Mouse (Mus musculus) testis, adult 2 months (tissue): ENCODE measurements around the gene Krtap16-1. TPM values are rescaled to one million over a fixed set of nuclear protein-coding genes. Genes with fewer than 3 reads are reported as not detected.

Source experiments
- H3K27ac ChIP-seq: fragments of 200-500 bp; 2 replicates; pipeline ENCODE4 v1.5.1; 2012; ENCODE audit warnings: low read depth, low read length; ENCODE audit not compliant: control insufficient read depth, insufficient read depth
- H3K27me3 ChIP-seq: fragments of 200-500 bp; 2 replicates; pipeline ENCODE4 v1.6.1; 2012; ENCODE audit warnings: mild to moderate bottlenecking, low read length, moderate library complexity; ENCODE audit not compliant: control insufficient read depth, insufficient read depth
- H3K36me3 ChIP-seq: fragments of 200-500 bp; 2 replicates; pipeline ENCODE4 v1.6.1; 2012; ENCODE audit warnings: mild to moderate bottlenecking, low read length; ENCODE audit not compliant: control insufficient read depth, insufficient read depth
- H3K4me1 ChIP-seq: fragments of 200-500 bp; 2 replicates; pipeline ENCODE4 v1.6.1; 2012; ENCODE audit warnings: low read length; ENCODE audit not compliant: control insufficient read depth, insufficient read depth
- H3K4me3 ChIP-seq: fragments of 200-500 bp; 2 replicates; pipeline ENCODE4 v1.5.1; 2012; ENCODE audit warnings: low read depth, mild to moderate bottlenecking, low read length, moderate library complexity, mixed read lengths; ENCODE audit not compliant: control insufficient read depth
- CTCF ChIP-seq: fragments of 200-500 bp; IDR thresholded peaks from 2 replicates; pipeline ENCODE4 v1.5.1; 2012; ENCODE audit warnings: low read depth, mild to moderate bottlenecking, inconsistent platforms, low read length, moderate library complexity; ENCODE audit not compliant: control insufficient read depth, insufficient read depth, insufficient replicate concordance
- POLR2A ChIP-seq: fragments of 200-500 bp; IDR thresholded peaks from 2 replicates; pipeline ENCODE4 v1.6.1; 2012; ENCODE audit warnings: low read depth, mild to moderate bottlenecking, inconsistent platforms, low read length, moderate library complexity; ENCODE audit not compliant: control insufficient read depth
- polyA plus RNA-seq: library from polyadenylated mRNA; depleted of rRNA; stranded (reverse); fragments of >200 nt; gene quantifications from 2 replicates; pipeline ENCODE4 v1.2.3, GENCODE M21; 2012; rRNA removed

Krtap16-1 gene
- polyA plus RNA-seq, 1 experiment, result 0.06 TPM

DNA sequence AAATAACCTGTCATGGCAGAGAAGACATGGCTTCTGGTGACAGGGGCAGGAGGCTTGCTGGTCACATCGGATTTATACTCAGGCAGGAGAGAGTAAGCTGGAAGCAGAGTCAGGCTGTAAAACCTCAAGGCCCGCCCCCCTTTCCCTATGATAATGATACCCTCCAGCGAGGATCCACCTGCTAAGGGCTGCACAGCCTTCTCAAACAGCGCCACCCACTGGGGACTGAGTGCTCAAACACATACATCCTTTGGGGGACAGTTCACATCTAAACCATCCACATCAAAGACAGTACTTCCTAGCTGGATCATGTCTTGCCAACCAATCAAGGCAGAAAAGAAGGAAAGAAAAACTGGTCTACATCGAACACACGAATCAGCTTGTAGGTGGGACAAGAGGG lies 22.2 kb downstream of the Krtap16-1 start:
- Histone ChIP-seq H3K27me3 (no peaks in the 10 kb centered on the region), H3K36me3 (no peaks in the 10 kb centered on the region), H3K4me1 (no peaks in the 10 kb centered on the region), H3K27ac (no peak overlapping the region), H3K4me3 (no peak overlapping the region)
- TF ChIP-seq CTCF (peak; percentile 27; the same call in 1 of the 2 replicates), POLR2A (no peak)

DNA sequence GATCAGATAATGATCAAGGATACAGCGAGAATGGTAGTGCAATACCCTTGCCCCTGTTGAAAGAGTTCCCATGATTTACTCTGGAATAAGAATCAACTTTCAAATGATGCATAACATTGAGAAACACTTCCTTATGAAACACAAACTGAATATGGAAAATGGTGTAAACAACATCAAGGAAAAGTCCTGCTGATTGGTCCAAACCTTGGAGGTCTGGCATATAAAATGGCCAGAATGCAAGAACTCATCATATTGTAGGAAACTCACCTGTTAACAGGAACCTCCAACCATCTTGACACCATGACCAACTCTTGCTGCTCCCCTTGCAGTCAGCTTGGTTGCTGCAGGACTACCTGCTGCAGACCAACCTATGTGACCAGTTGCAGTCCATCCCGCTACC lies 38.2 kb downstream of the Krtap16-1 start, which contains the start of gene Krtap9-5:
Gene Krtap9-5, plus strand, starts transcription at position 301 of the 400 bp plus-strand sequence.
- TF ChIP-seq POLR2A, result no peak
- TF ChIP-seq CTCF, result no peak

DNA sequence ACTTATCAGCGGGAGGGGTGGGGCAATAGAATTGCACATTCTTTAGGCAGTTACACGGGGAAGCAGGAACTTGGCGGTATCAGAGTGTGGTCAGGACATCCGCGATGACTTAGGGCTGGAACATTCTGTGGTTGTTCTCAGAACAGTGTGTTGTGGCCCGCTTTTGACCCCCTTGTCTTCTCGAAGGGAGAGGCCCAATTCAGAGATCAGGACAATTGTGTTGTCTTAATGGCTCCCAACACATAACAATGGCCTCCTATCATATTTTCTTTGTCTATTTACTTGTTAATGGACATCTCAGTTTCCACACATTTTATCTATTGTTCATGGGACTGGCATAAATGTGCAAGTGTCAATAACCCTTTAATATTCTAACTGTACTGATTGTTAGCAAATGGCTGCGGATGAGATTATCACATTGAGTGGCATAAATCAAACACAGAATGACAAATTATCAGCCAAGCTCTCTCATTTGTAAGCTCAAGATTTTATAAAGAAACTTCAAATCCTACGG lies 48.6 kb downstream of the Krtap16-1 start:
- no peaks in the 10 kb centered on the region for H3K4me1 ChIP-seq
- no peak for TF ChIP-seq POLR2A
- no peak for TF ChIP-seq CTCF
- H3K27me3 ChIP-seq, result no peaks in the 10 kb centered on the region
- H3K4me3 ChIP-seq, result no peak overlapping the region
- no peak overlapping the region for H3K27ac ChIP-seq
- no peaks in the 10 kb centered on the region for H3K36me3 ChIP-seq

More for the DNA sequence above, 38.2 kb downstream of the Krtap16-1 start, which contains the start of gene Krtap9-5:
- Histone ChIP-seq H3K36me3 (no peaks in the 10 kb centered on the region), H3K27ac (no peak within 1 kb of the TSS), H3K4me3 (no peak within 1 kb of the TSS), H3K4me1 (no peaks in the 10 kb centered on the region), H3K27me3 (no peaks in the 10 kb centered on the region)

DNA sequence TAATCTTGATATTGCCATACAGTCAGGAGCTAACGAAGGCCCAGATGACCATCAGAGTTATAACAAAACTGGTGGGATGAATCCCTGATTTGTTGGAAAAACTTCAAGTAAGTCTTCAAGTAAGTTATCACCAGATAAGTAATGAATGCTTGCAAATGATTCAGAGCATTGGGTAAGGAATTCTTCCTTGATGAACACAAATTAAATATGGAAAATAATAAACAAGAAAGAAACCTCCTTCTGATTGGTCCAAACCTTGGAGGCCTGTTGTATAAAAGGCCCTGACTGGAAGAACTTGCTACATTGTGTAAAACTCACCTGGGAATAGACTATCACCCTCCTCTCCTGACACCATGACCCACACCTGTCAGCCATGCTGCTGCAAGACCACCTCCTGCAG lies 50.4 kb downstream of the Krtap16-1 start, which contains the start of gene Krtap31-2:
Gene Krtap31-2, plus strand, starts transcription at position 301 of the 400 bp plus-strand sequence.
- no peaks in the 10 kb centered on the region for H3K36me3 ChIP-seq
- H3K27ac ChIP-seq, result no peak within 1 kb of the TSS
- H3K4me1 ChIP-seq, result peaks cover 2% of the 10 kb centered on the region; the same call in 1 of the 2 replicates
- H3K27me3 ChIP-seq, result no peaks in the 10 kb centered on the region
- TF ChIP-seq CTCF (no peak), POLR2A (no peak)
- H3K4me3 ChIP-seq, result no peak within 1 kb of the TSS

Other genes starting within 250 kb of the Krtap16-1 start
- not detected in 2 replicates for gene Gm11595, start 213.7 kb downstream of the Krtap16-1 start, polyA plus RNA-seq
- gene Krtap4-8, start 205.9 kb downstream of the Krtap16-1 start, polyA plus RNA-seq, result not detected in 2 replicates
- not detected in 2 replicates for gene Krtap4-9, start 201.4 kb downstream of the Krtap16-1 start, polyA plus RNA-seq
- not detected in 2 replicates for gene Gm11596, start 193.1 kb downstream of the Krtap16-1 start, polyA plus RNA-seq
- gene Gm11569, start 187.7 kb downstream of the Krtap16-1 start, polyA plus RNA-seq, result not detected in 2 replicates
- not detected in 2 replicates for gene Gm11554, start 182.2 kb downstream of the Krtap16-1 start, polyA plus RNA-seq
- gene Krtap4-13, start 176.7 kb downstream of the Krtap16-1 start, polyA plus RNA-seq, result 0.14 and 0.28 TPM in 2 replicates
- gene Gm11564, start 170.9 kb downstream of the Krtap16-1 start, polyA plus RNA-seq, result 0.22 and 0.34 TPM in 2 replicates
- gene 2300003K06Rik, start 148.5 kb downstream of the Krtap16-1 start, polyA plus RNA-seq, result not detected in 2 replicates
- gene Krtap4-16, start 135.0 kb downstream of the Krtap16-1 start, polyA plus RNA-seq, result not detected in 2 replicates
- gene Gm11568, start 128.7 kb downstream of the Krtap16-1 start, polyA plus RNA-seq, result not detected in 2 replicates
- gene Gm11559, start 122.1 kb downstream of the Krtap16-1 start, polyA plus RNA-seq, result not detected in 2 replicates
- not detected in 2 replicates for gene Krtap9-1, start 113.2 kb downstream of the Krtap16-1 start, polyA plus RNA-seq
- not detected in 2 replicates for gene Gm11567, start 107.4 kb downstream of the Krtap16-1 start, polyA plus RNA-seq
- not detected in 2 replicates for gene Krtap31-1, start 78.7 kb downstream of the Krtap16-1 start, polyA plus RNA-seq
- gene Gm11565, start 71.8 kb downstream of the Krtap16-1 start, polyA plus RNA-seq, result 3.6 and 3.9 TPM in 2 replicates
- not detected in 2 replicates for gene Krtap31-2, start 50.3 kb downstream of the Krtap16-1 start, polyA plus RNA-seq
- not detected in 2 replicates for gene Krtap9-5, start 38.1 kb downstream of the Krtap16-1 start, polyA plus RNA-seq
- gene Krtap29-1, start 7.5 kb downstream of the Krtap16-1 start, polyA plus RNA-seq, result 0.24 TPM in 1 of 2 replicates, not detected in the other
- 1.8 and 2.0 TPM in 2 replicates for gene Krtap17-1, start 7.4 kb upstream of the Krtap16-1 start, polyA plus RNA-seq
- gene Krt33a, start 29.6 kb upstream of the Krtap16-1 start, polyA plus RNA-seq, result not detected in 2 replicates
- gene Krt33b, start 43.3 kb upstream of the Krtap16-1 start, polyA plus RNA-seq, result not detected in 2 replicates
- not detected in 2 replicates for gene Krt34, start 55.0 kb upstream of the Krtap16-1 start, polyA plus RNA-seq
- 0.12 and 0.18 TPM in 2 replicates for gene Krt31, start 64.0 kb upstream of the Krtap16-1 start, polyA plus RNA-seq
- gene Krt32, start 101.6 kb upstream of the Krtap16-1 start, polyA plus RNA-seq, result 1.2 TPM in 1 of 2 replicates, not detected in the other
- 0.17 TPM in 1 of 2 replicates, not detected in the other for gene Krt35, start 109.6 kb upstream of the Krtap16-1 start, polyA plus RNA-seq
- gene Krt36, start 119.0 kb upstream of the Krtap16-1 start, polyA plus RNA-seq, result not detected in 2 replicates
- not detected in 2 replicates for gene Krt13, start 135.0 kb upstream of the Krtap16-1 start, polyA plus RNA-seq
- 0.96 and 2.8 TPM in 2 replicates for gene Krt15, start 149.3 kb upstream of the Krtap16-1 start, polyA plus RNA-seq
- gene Krt19, start 162.1 kb upstream of the Krtap16-1 start, polyA plus RNA-seq, result 0.75 and 10.1 TPM in 2 replicates
- not detected in 2 replicates for gene Krt9, start 206.6 kb upstream of the Krtap16-1 start, polyA plus RNA-seq
- gene Krt14, start 221.0 kb upstream of the Krtap16-1 start, polyA plus RNA-seq, result 1.2 TPM in 1 of 2 replicates, not detected in the other